Mouse (Mus musculus): ENCODE data around the gene Cdkn2aipnl. TPM values are rescaled to one million over a fixed set of nuclear protein-coding genes. Genes with fewer than 3 reads are reported as not detected.

Cdkn2aipnl gene
- polyA plus RNA-seq (2015; fragmentation: Nextera tagmentation; extraction: Ambion mirVana), result 121 and 122 TPM in 2 replicates

DNA sequence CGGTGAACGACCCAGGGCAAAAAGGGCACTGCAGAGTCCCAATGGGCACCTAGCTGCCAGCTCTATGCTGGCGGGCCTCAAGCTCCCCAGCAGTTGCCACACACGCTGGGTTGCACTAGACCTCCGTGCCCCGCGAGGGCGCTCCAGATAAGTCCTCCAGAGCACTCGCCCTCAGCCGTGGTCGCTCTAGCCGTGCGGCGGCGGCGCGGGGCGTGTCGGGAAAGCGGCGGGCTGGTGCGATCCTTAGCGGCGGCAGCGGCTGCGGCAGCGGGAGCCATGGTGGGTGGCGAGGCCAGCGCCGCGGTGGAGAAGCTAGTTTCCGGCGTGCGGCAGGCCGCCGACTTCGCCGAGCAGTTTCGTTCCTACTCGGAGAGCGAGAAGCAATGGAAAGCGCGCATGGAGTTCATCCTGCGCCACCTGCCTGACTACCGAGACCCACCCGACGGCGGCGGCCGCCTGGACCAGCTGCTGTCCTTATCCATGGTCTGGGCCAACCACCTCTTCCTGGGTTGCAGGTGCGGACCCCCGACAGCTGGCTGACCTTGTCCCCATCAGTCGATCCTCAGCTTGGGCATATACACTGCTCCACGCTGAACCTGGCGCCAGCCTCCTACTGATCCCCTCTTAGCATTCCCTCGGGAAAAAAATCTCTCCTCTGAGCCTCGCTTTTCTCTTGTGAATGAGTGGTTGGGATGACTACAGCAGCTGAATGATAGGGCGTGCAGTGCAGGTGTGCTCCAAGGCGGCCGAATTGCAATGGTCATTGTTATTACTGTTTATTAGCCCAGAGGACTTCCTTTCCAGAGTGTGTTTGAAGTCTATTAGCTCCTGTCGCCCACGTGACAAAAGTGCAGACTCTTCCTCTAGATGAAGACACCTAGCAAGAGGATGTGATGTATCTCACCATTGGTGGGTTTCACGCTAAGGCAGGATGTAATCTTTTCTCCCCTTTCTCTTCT, at the start of gene Cdkn2aipnl:
Gene Cdkn2aipnl, plus strand, starts transcription at position 219 of the 959 bp plus-strand sequence.
- H3K4me3 ChIP-seq (ENCODE audit: low read length), result peak within 1 kb of the TSS; percentile 60
- WGBS, result 3% methylated on average over 62 of the region's 63 CpGs
- peak within 1 kb of the TSS; percentile 84 for H3K4me2 ChIP-seq (ENCODE audit: low read length)
- peak within 1 kb of the TSS; percentile 26 for H3K27ac ChIP-seq (ENCODE audit: low read depth, low read length)
- no peaks in the 10 kb centered on the region for H3K9me3 ChIP-seq (ENCODE audit: control insufficient read depth, low read length)
- H3K36me3 ChIP-seq (ENCODE audit: control insufficient read depth, insufficient read depth, low read length), result peaks cover 10% of the 10 kb centered on the region
- peak within 1 kb of the TSS; percentile 83 for H3K9ac ChIP-seq (ENCODE audit: low read depth, low read length)
- peak; percentile 97 for ATAC-seq
- H3K27me3 ChIP-seq (replicated peaks; ENCODE audit: control insufficient read depth, insufficient read depth, low read length), result no peaks in the 10 kb centered on the region
- H3K4me1 ChIP-seq (ENCODE audit: control insufficient read depth, insufficient read depth, low read depth, low read length), result peaks cover 14% of the 10 kb centered on the region

DNA sequence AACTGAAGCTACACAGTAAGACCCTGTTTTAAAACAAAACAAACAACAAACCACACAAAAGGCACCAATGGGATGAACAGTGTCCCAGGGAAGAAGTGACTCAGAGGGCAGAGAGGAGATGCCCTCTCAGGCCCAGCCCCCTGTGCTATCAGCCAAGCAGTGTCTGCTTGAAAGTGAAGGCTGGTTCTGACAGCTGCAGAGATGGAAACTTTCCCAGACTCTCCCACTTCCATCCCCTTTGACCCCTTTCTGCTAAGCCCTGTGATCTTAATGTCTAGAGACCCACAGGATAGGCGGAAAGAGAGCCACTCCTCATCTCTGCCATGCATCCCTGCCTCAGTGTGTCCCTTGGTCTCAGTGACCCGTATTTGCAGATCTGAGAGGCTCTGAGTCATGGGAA, 49.5 kb upstream of the Cdkn2aipnl start:
- WGBS, result 81% methylated on average over 2 of the region's 2 CpGs
- ATAC-seq, result no peak

DNA sequence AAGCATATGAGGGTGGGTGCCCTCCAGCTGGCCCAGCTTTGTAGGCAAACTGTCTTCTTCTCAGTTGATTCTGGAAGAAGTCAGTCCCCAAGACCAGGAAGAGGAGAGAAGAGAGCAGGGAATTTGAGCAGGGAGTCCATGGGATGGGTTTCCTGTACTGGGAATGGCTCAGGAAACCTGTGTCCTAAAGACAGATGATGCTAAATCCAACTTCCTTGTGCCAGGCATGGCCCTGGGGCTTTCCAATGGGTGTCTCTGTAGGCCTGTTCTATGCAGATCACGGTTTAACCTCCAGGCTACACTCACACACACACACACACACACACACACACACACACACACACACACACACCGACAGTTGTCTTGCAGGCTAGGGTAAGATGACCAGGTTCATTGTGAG, 48.9 kb upstream of the Cdkn2aipnl start:
- H3K27ac ChIP-seq (ENCODE audit: low read depth, low read length), result no peak overlapping the region
- no peak overlapping the region for H3K9ac ChIP-seq (ENCODE audit: low read depth, low read length)
- H3K9me3 ChIP-seq (ENCODE audit: control insufficient read depth, low read length), result peaks cover 2% of the 10 kb centered on the region; the same call in 1 of the 2 replicates
- H3K27me3 ChIP-seq (replicated peaks; ENCODE audit: control insufficient read depth, insufficient read depth, low read length), result no peaks in the 10 kb centered on the region
- H3K4me2 ChIP-seq (ENCODE audit: low read length), result no peak overlapping the region
- H3K36me3 ChIP-seq (ENCODE audit: control insufficient read depth, insufficient read depth, low read length), result no peaks in the 10 kb centered on the region
- 100% methylated on average over 2 of the region's 2 CpGs for WGBS
- H3K4me3 ChIP-seq (ENCODE audit: low read length), result no peak overlapping the region
- H3K4me1 ChIP-seq (ENCODE audit: control insufficient read depth, insufficient read depth, low read depth, low read length), result peaks cover 5% of the 10 kb centered on the region
- no peak for ATAC-seq

More for the DNA sequence above, 49.5 kb upstream of the Cdkn2aipnl start:
- Histone ChIP-seq H3K27ac (ENCODE audit: low read depth, low read length) (no peak overlapping the region), H3K4me1 (ENCODE audit: control insufficient read depth, insufficient read depth, low read depth, low read length) (peaks cover 5% of the 10 kb centered on the region), H3K4me3 (ENCODE audit: low read length) (no peak overlapping the region), H3K9me3 (ENCODE audit: control insufficient read depth, low read length) (no peaks in the 10 kb centered on the region), H3K4me2 (ENCODE audit: low read length) (no peak overlapping the region), H3K27me3 (replicated peaks; ENCODE audit: control insufficient read depth, insufficient read depth, low read length) (no peaks in the 10 kb centered on the region), H3K36me3 (ENCODE audit: control insufficient read depth, insufficient read depth, low read length) (no peaks in the 10 kb centered on the region), H3K9ac (ENCODE audit: low read depth, low read length) (no peak overlapping the region)

DNA sequence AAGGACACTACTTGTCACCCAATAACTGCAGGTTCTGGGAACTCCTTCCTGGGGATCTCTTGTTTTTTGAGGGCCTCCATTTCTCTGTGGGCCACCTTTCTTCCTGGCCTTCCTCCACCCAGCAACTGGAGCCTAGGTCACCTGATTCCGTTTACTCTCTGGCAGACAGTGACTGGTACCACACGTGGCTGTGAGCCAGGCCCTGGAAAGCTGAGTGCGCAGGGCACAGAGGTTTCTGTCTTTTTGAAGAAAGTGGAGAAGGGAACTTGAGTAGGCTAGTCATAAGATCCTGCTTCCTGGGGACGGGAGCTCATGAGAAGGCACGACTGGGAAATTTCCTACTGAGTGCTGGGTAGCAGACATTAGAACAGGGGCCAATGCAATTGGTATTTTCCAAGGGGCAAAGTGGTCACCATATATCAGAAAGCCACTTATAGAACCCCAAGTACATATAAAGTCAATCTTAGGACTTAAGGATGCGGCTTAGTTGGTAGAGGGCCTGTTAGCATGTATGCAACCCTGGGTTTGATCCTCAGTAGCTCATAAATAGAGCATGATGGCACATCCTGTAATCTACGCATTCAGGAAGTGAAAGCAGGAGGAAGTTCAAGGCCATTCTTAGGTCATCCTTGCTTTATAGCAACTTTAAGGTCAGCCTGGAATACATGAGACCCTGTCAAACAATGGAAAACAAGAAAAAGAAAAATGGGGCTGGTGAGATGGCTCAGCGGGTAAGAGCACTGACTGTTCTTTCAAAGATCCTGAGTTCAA, 45.9 kb upstream of the Cdkn2aipnl start:
- WGBS, result 83% methylated on average over 8 of the region's 8 CpGs
- Histone ChIP-seq H3K9ac (ENCODE audit: low read depth, low read length) (no peak overlapping the region), H3K36me3 (ENCODE audit: control insufficient read depth, insufficient read depth, low read length) (no peaks in the 10 kb centered on the region), H3K27ac (ENCODE audit: low read depth, low read length) (no peak overlapping the region), H3K9me3 (ENCODE audit: control insufficient read depth, low read length) (peaks cover 2% of the 10 kb centered on the region; the same call in 1 of the 2 replicates), H3K4me3 (ENCODE audit: low read length) (no peak overlapping the region), H3K4me2 (ENCODE audit: low read length) (no peak overlapping the region), H3K4me1 (ENCODE audit: control insufficient read depth, insufficient read depth, low read depth, low read length) (no peaks in the 10 kb centered on the region), H3K27me3 (replicated peaks; ENCODE audit: control insufficient read depth, insufficient read depth, low read length) (no peaks in the 10 kb centered on the region)
- ATAC-seq, result no peak

DNA sequence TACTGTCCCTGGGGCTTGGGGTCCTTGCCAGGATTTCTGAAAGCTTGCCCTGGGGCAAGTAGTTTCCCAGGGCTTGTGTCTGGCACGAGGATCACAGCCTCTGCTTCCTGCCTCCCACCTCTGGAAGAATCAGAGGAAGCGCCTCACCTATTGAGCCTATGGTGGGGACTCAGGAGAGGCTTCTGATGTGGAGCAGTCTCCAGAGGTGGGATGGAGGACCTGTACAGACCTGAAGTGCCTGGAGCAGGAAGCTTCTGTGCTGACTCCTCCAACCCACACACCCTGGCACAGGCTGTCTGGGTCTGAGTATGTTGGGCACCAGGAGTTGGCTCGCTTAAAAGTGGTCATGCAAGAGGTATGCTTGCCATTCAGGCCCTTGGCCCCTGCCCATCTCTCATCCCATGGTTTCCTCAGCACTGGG, 45.0 kb upstream of the Cdkn2aipnl start:
- no peaks in the 10 kb centered on the region for H3K4me1 ChIP-seq (ENCODE audit: control insufficient read depth, insufficient read depth, low read depth, low read length)
- H3K36me3 ChIP-seq (ENCODE audit: control insufficient read depth, insufficient read depth, low read length), result no peaks in the 10 kb centered on the region
- no peak overlapping the region for H3K4me3 ChIP-seq (ENCODE audit: low read length)
- H3K9ac ChIP-seq (ENCODE audit: low read depth, low read length), result no peak overlapping the region
- no peak for ATAC-seq
- H3K4me2 ChIP-seq (ENCODE audit: low read length), result no peak overlapping the region
- no peaks in the 10 kb centered on the region for H3K27me3 ChIP-seq (replicated peaks; ENCODE audit: control insufficient read depth, insufficient read depth, low read length)
- H3K9me3 ChIP-seq (ENCODE audit: control insufficient read depth, low read length), result peaks cover 2% of the 10 kb centered on the region; the same call in 1 of the 2 replicates
- no peak overlapping the region for H3K27ac ChIP-seq (ENCODE audit: low read depth, low read length)
- WGBS, result 80% methylated on average over 3 of the region's 3 CpGs

DNA sequence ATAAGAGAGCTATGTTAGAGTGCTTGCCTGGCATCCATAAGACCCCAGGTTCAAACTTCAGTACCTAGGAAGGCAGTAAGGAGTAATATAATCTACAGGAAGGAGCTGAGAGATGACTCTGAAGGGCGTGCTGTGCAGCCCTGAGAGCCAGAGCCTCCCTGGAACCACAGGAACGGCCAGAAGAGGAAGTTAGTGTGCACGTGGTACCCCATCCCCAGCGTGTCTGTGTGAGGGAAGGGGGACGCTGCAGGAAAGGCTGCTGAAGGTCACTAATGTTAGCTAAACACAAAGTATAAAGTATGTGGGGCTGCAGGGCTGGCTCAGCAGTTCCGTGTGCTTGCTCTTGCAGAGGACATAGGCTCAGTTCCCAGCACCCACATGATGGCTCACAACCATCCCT, 41.9 kb upstream of the Cdkn2aipnl start:
- H3K27ac ChIP-seq (ENCODE audit: low read depth, low read length), result no peak overlapping the region
- H3K9me3 ChIP-seq (ENCODE audit: control insufficient read depth, low read length), result peaks cover 2% of the 10 kb centered on the region; the same call in 1 of the 2 replicates
- H3K36me3 ChIP-seq (ENCODE audit: control insufficient read depth, insufficient read depth, low read length), result no peaks in the 10 kb centered on the region
- WGBS, result 74% methylated on average over 6 of the region's 6 CpGs
- ATAC-seq, result no peak
- no peak overlapping the region for H3K4me3 ChIP-seq (ENCODE audit: low read length)
- no peaks in the 10 kb centered on the region for H3K27me3 ChIP-seq (replicated peaks; ENCODE audit: control insufficient read depth, insufficient read depth, low read length)
- H3K4me2 ChIP-seq (ENCODE audit: low read length), result no peak overlapping the region
- no peak overlapping the region for H3K9ac ChIP-seq (ENCODE audit: low read depth, low read length)
- no peaks in the 10 kb centered on the region for H3K4me1 ChIP-seq (ENCODE audit: control insufficient read depth, insufficient read depth, low read depth, low read length)

DNA sequence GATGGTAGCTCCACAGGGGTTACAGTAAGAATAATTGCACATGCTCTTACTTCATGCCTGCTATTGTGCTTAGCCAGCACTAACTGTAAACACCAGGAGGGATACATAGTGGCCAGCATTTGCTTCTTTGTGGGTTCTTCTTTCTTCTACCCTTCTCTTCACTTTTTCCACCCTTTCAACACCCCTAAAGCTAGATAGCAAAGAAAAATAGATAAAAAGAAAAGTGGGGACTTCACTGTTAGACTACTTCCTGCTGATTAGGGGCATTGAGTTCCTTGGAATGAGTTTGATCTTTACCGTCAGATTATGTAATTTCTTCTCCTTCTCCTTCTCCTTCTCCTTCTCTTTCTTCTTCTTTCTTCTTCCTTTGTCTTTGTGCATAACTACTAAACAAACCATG, 41.1 kb upstream of the Cdkn2aipnl start:
- 92% methylated on average over 1 of the region's 1 CpGs for WGBS
- Histone ChIP-seq H3K27me3 (replicated peaks; ENCODE audit: control insufficient read depth, insufficient read depth, low read length) (no peaks in the 10 kb centered on the region), H3K4me2 (ENCODE audit: low read length) (no peak overlapping the region), H3K4me1 (ENCODE audit: control insufficient read depth, insufficient read depth, low read depth, low read length) (no peaks in the 10 kb centered on the region), H3K4me3 (ENCODE audit: low read length) (no peak overlapping the region), H3K36me3 (ENCODE audit: control insufficient read depth, insufficient read depth, low read length) (no peaks in the 10 kb centered on the region), H3K9ac (ENCODE audit: low read depth, low read length) (no peak overlapping the region), H3K9me3 (ENCODE audit: control insufficient read depth, low read length) (peaks cover 2% of the 10 kb centered on the region; the same call in 1 of the 2 replicates), H3K27ac (ENCODE audit: low read depth, low read length) (no peak overlapping the region)
- no peak for ATAC-seq

DNA sequence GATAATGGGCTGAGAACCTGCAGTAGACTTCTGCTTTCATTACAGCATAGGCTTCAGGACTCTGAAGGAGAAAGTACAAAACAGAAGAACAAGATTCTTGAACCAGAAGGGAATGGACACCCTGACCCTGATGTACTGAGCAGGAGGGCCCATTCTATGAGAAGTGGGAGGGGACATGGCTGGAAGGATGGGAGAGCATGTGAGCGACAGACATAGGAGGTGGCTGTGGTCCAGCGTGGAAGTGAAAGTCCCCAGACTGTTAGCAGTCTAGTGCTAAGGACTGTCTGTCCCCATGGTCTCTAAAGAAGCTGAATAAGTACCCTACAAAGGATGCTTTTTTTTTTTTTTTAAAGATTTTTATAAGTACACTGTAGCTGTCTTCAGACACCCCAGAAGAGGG, 40.4 kb upstream of the Cdkn2aipnl start:
- ATAC-seq, result no peak
- Histone ChIP-seq H3K9me3 (ENCODE audit: control insufficient read depth, low read length) (peaks cover 2% of the 10 kb centered on the region; the same call in 1 of the 2 replicates), H3K4me3 (ENCODE audit: low read length) (no peak overlapping the region), H3K36me3 (ENCODE audit: control insufficient read depth, insufficient read depth, low read length) (no peaks in the 10 kb centered on the region), H3K4me2 (ENCODE audit: low read length) (no peak overlapping the region), H3K27ac (ENCODE audit: low read depth, low read length) (no peak overlapping the region), H3K27me3 (replicated peaks; ENCODE audit: control insufficient read depth, insufficient read depth, low read length) (no peaks in the 10 kb centered on the region), H3K9ac (ENCODE audit: low read depth, low read length) (no peak overlapping the region), H3K4me1 (ENCODE audit: control insufficient read depth, insufficient read depth, low read depth, low read length) (no peaks in the 10 kb centered on the region)
- WGBS, result 81% methylated on average over 2 of the region's 2 CpGs

DNA sequence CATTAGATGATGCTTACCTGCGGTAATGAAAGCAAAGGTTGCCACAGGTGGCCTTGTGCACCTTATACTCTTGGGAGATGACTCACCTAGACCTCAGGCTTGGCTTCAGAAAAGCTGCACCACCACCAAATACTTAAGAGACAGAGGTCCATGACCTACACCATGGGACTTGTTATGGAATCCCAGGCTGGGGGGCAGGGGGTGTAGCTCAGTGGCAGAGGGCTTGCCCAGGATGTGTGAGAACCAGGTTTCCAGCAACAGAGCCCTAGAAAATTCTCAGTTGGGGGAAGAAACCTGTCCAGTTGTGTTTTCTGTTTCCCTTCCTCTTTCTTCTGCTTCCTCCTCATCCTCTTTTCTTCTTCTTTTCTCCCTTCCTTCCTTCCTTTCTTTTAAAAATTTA, 36.3 kb upstream of the Cdkn2aipnl start:
- Histone ChIP-seq H3K4me1 (ENCODE audit: control insufficient read depth, insufficient read depth, low read depth, low read length) (no peaks in the 10 kb centered on the region), H3K27me3 (replicated peaks; ENCODE audit: control insufficient read depth, insufficient read depth, low read length) (no peaks in the 10 kb centered on the region)
- WGBS, result 88% methylated on average over 1 of the region's 1 CpGs

More for the DNA sequence above, 36.3 kb upstream of the Cdkn2aipnl start:
- H3K36me3 ChIP-seq (ENCODE audit: control insufficient read depth, insufficient read depth, low read length), result no peaks in the 10 kb centered on the region
- H3K27ac ChIP-seq (ENCODE audit: low read depth, low read length), result no peak overlapping the region
- no peak overlapping the region for H3K9ac ChIP-seq (ENCODE audit: low read depth, low read length)
- ATAC-seq, result no peak
- no peaks in the 10 kb centered on the region for H3K9me3 ChIP-seq (ENCODE audit: control insufficient read depth, low read length)
- no peak overlapping the region for H3K4me3 ChIP-seq (ENCODE audit: low read length)
- H3K4me2 ChIP-seq (ENCODE audit: low read length), result no peak overlapping the region

Measured in hindbrain, embryonic 16.5 days (tissue).